Mouse (Mus musculus) forebrain, embryonic 16.5 days (tissue): ENCODE results near the gene Tlk2. TPM values are rescaled to one million over a fixed set of nuclear protein-coding genes. Genes with fewer than 3 reads are reported as not detected.

Experiments
- ATAC-seq: fragments of 200-750 bp; cut with Nextera tagmentation; 2 replicates; pipeline ENCODE4 v1.8.0; 2017; ENCODE audit warnings: mild to moderate bottlenecking, moderate library complexity
- H3K27ac ChIP-seq: fragments of 300-500 bp; sonication (generic); 2 replicates; pipeline ENCODE4 v1.5.1; 2014; ENCODE audit warnings: low read length, control low read depth
- H3K27me3 ChIP-seq: fragments of 300-500 bp; sonication (generic); replicated peaks from 2 replicates; pipeline ENCODE4 v1.6.1; 2014; ENCODE audit warnings: low read length; ENCODE audit not compliant: control insufficient read depth, insufficient read depth
- H3K36me3 ChIP-seq: fragments of 300-500 bp; sonication (generic); 2 replicates; pipeline ENCODE4 v1.6.1; 2014; ENCODE audit not compliant: control insufficient read depth, insufficient read depth
- H3K4me1 ChIP-seq: fragments of 300-500 bp; sonication (generic); replicated peaks from 2 replicates; pipeline ENCODE4 v1.6.1; 2014; ENCODE audit warnings: low read length; ENCODE audit not compliant: control insufficient read depth, insufficient read depth
- H3K4me2 ChIP-seq: fragments of 300-500 bp; sonication (generic); 2 replicates; pipeline ENCODE4 v1.6.1; 2014; ENCODE audit warnings: mild to moderate bottlenecking, low read length, control low read depth
- H3K4me3 ChIP-seq: fragments of 300-500 bp; sonication (generic); replicated peaks from 2 replicates; pipeline ENCODE4 v1.5.1; 2014; ENCODE audit warnings: mild to moderate bottlenecking, low read length, control low read depth
- H3K9ac ChIP-seq: fragments of 300-500 bp; sonication (generic); replicated peaks from 2 replicates; pipeline ENCODE4 v1.6.1; 2014; ENCODE audit warnings: low read depth, low read length, control low read depth
- H3K9me3 ChIP-seq: fragments of 300-500 bp; sonication (generic); 2 replicates; pipeline ENCODE4 v1.6.1; 2016; ENCODE audit warnings: low read length; ENCODE audit not compliant: control insufficient read depth
- WGBS: fragments of 180-500 bp; shearing (Covaris S2); extraction: QIAGEN DNeasy Blood & Tissue Kit; methylation state at CpG from one replicate; pipeline ENCODE4 v1.1.7; 2014; 5-methylcytosine and 5-hydroxymethylcytosine counted together
- polyA plus RNA-seq: library from polyadenylated mRNA; unstranded; fragments of >200 nt; fragmentation: Nextera tagmentation; extraction: Ambion mirVana; gene quantifications from 2 replicates; pipeline ENCODE4 v1.2.1, GENCODE M21; 2015

The Tlk2 gene
- polyA plus RNA-seq, 1 experiment from 2014 or later, result 17.7 TPM

DNA sequence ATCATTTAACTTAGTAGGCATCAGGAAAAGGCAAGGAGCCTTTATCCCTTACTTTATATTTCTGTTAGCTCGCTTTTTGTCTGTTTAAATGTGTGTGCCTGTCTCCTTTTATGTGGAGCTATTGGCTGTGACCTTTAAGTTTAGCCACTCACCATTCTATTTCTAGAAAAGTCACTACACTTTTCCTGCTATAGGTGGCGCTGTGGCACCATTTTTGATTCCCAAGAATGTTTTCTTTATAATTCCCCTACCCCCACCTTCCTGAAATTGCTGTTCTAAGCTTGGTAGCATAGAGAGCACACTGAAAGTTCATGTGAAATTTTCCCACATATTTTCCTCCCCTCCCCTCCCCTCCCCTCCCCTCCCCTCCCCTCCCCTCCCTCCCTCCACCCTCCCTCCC is 91.5 kb downstream of the Tlk2 start:
- Histone ChIP-seq H3K4me1 (no peaks in the 10 kb centered on the region), H3K27me3 (no peaks in the 10 kb centered on the region), H3K9me3 (no peaks in the 10 kb centered on the region), H3K27ac (no peak overlapping the region), H3K4me2 (no peak overlapping the region), H3K36me3 (peaks cover 8% of the 10 kb centered on the region), H3K4me3 (no peak overlapping the region), H3K9ac (no peak overlapping the region)
- WGBS, result 25% methylated on average over 2 of the region's 2 CpGs
- ATAC-seq, result no peak

DNA sequence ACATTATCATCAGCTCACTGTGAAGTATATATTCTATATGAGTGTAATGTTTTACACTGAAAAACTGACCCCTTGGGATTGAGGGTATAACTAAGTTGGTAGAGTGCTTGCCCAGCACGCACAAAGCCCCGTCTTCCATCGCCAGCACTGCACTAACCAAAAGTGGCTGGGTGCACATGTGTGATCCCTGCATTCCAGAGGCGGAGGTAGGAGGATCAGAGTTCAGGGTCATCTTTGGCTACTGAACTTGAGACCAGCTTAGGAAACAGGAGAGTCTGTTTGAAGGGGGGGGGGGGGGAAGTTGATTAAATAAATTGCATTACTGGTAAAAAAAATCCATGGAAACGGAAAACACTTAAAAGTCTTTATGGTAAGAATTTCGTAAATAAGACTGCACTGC is 101.8 kb downstream of the Tlk2 start:
- H3K27ac ChIP-seq, result no peak overlapping the region
- WGBS, result 94% methylated on average over 6 of the region's 6 CpGs
- H3K4me2 ChIP-seq, result no peak overlapping the region
- H3K4me3 ChIP-seq, result no peak overlapping the region
- H3K36me3 ChIP-seq, result 0 out of 2 replicates have a peak, but pooled peaks cover 7% of the 10 kb centered on the region
- no peaks in the 10 kb centered on the region for H3K4me1 ChIP-seq
- H3K9me3 ChIP-seq, result no peaks in the 10 kb centered on the region
- H3K27me3 ChIP-seq, result no peaks in the 10 kb centered on the region
- ATAC-seq, result no peak
- H3K9ac ChIP-seq, result no peak overlapping the region

DNA sequence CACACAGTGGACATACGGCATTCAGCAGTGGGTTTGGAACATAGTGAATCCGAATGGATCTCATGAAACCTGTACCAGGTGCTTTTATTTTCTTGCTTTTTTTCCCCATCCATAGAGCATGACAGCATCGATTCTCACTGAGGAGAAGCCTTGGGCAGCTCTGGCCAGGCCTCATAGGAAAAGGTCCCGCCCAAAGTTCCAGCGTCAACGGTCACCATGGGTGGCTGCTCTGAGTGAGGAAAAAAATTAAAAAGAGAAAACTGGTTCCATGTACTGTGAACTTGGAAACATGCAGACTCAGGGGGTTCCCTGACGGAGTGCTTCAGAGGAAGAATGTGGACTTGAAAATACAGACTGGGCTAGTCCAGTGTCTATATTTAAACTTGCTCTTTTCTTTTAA is 102.7 kb downstream of the Tlk2 start:
- Histone ChIP-seq H3K4me1 (no peaks in the 10 kb centered on the region), H3K4me3 (no peak overlapping the region), H3K9ac (no peak overlapping the region), H3K4me2 (no peak overlapping the region), H3K27ac (no peak overlapping the region), H3K9me3 (no peaks in the 10 kb centered on the region), H3K27me3 (no peaks in the 10 kb centered on the region), H3K36me3 (0 out of 2 replicates have a peak, but pooled peaks cover 5% of the 10 kb centered on the region)
- no peak for ATAC-seq
- 95% methylated on average over 7 of the region's 7 CpGs for WGBS

DNA sequence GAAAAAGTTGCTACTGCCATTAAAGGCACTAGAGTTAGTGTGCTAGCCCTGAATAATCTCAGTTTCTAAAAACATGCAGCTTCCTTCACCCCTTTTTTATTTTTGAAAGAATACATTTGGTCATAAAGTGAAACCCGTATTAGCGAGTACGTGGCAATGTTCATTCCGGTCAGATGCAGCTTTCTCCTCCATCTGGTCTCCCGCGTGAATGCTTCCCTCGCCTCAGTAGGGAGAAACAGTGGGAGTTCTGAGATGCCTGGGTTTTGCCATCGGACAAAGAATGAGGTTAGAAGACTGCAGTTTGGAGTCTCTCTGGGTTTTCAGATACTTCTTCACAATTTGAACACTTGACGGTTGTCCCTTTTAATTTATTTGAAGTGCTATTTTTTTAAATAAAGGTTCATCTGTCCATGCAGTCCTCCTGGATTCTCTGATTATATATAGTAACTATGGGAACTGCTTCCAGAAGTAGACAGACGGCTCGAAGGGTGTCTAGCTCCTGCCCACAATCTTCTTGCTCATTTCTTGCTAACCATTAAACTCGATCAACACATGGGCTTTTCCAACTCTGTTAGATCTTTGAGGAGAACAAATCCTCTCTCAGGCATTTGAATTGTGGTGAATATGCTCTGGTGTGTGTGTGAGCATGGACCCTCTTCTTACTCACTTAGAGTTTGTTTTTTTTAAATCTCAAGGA is 103.3 kb downstream of the Tlk2 start:
- H3K27me3 ChIP-seq, result no peaks in the 10 kb centered on the region
- no peak overlapping the region for H3K9ac ChIP-seq
- no peak for ATAC-seq
- 0 out of 2 replicates have a peak, but pooled peaks cover 5% of the 10 kb centered on the region for H3K36me3 ChIP-seq
- no peaks in the 10 kb centered on the region for H3K4me1 ChIP-seq
- H3K27ac ChIP-seq, result no peak overlapping the region
- WGBS, result 87% methylated on average over 12 of the region's 12 CpGs
- no peaks in the 10 kb centered on the region for H3K9me3 ChIP-seq
- no peak overlapping the region for H3K4me3 ChIP-seq
- H3K4me2 ChIP-seq, result no peak overlapping the region

GRCm38 (mm10) chr11:105282460-105282859 is 103.9 kb downstream of the Tlk2 start:
- H3K9ac ChIP-seq, result no peak overlapping the region
- 83% methylated on average over 2 of the region's 2 CpGs for WGBS
- H3K4me1 ChIP-seq, result no peaks in the 10 kb centered on the region
- no peak for ATAC-seq
- H3K9me3 ChIP-seq, result no peaks in the 10 kb centered on the region
- H3K4me2 ChIP-seq, result no peak overlapping the region
- H3K36me3 ChIP-seq, result 0 out of 2 replicates have a peak, but pooled peaks cover 5% of the 10 kb centered on the region
- no peaks in the 10 kb centered on the region for H3K27me3 ChIP-seq
- no peak overlapping the region for H3K27ac ChIP-seq
- H3K4me3 ChIP-seq, result no peak overlapping the region

- no peaks in the 10 kb centered on the region for H3K4me1 ChIP-seq
- no peak overlapping the region for H3K4me2 ChIP-seq
- 0 out of 2 replicates have a peak, but pooled peaks cover 5% of the 10 kb centered on the region for H3K36me3 ChIP-seq
- 96% methylated on average over 9 of the region's 9 CpGs for WGBS
- H3K9ac ChIP-seq, result no peak overlapping the region
- no peak overlapping the region for H3K27ac ChIP-seq
- no peak for ATAC-seq
- no peak overlapping the region for H3K4me3 ChIP-seq
- H3K27me3 ChIP-seq, result no peaks in the 10 kb centered on the region
- no peaks in the 10 kb centered on the region for H3K9me3 ChIP-seq
Observed at GRCm38 (mm10) chr11:105283016-105283415, 104.4 kb downstream of the Tlk2 start.

DNA sequence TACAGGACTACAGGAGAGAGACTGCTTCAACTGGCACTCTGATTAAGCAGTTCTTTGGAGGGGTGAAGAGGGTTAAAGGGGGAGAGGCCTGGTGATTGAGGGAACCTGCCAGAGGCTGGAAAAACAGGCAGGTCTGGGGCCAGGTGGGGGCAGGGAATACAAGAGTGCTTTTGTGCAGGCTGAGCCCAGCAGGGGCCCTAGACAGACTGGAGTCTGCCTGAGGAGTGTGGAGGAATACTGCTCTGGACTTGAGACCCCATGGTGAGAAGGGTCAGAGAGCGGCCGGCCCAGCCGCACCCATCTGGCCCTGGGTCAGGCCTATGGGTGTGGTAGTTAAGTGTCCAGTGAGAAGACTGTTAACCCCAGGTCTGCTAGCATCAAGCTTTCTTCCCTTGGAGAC is 107.1 kb downstream of the Tlk2 start:
- Histone ChIP-seq H3K4me3 (no peak overlapping the region), H3K4me1 (no peaks in the 10 kb centered on the region), H3K9ac (no peak overlapping the region), H3K27me3 (no peaks in the 10 kb centered on the region), H3K27ac (no peak overlapping the region), H3K9me3 (no peaks in the 10 kb centered on the region), H3K4me2 (no peak overlapping the region), H3K36me3 (0 out of 2 replicates have a peak, but pooled peaks cover 5% of the 10 kb centered on the region)
- 55% methylated on average over 3 of the region's 3 CpGs for WGBS
- ATAC-seq, result no peak

- no peaks in the 10 kb centered on the region for H3K36me3 ChIP-seq
- no peak for ATAC-seq
- no peak overlapping the region for H3K27ac ChIP-seq
- no peak overlapping the region for H3K9ac ChIP-seq
- no peak overlapping the region for H3K4me2 ChIP-seq
- no peaks in the 10 kb centered on the region for H3K9me3 ChIP-seq
- peaks cover 26% of the 10 kb centered on the region for H3K4me1 ChIP-seq
- 77% methylated on average over 3 of the region's 3 CpGs for WGBS
- H3K27me3 ChIP-seq, result no peaks in the 10 kb centered on the region
- no peak overlapping the region for H3K4me3 ChIP-seq
Observed at GRCm38 (mm10) chr11:105289403-105289802, 110.8 kb downstream of the Tlk2 start.

DNA sequence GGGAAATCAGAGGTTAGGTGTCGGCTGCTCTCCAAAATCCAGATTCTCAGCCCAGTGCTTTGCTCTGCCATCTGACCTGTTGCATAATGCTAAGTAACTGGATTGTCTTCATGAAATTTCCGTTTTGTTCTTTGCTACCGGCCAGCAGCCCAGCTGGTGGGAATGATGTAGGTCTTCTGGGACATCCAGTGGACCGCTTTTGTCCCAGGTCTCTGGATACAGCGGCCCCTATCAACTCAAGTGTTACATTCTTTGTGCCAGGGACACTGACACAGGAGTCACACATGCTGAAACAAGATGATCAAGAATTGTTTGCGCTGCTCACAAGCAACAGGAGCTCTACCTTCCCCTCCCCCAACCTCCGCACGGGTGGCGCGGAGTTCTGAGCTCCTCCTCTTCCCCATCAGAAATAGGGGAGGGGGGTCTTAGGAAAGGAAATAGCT is 113.1 kb downstream of the Tlk2 start:
- peak; percentile 37; the same call in 1 of the 2 replicates for ATAC-seq
- H3K4me3 ChIP-seq, result peak overlapping the region; percentile 62
- no peaks in the 10 kb centered on the region for H3K27me3 ChIP-seq
- no peak overlapping the region for H3K27ac ChIP-seq
- H3K36me3 ChIP-seq, result no peaks in the 10 kb centered on the region
- H3K9ac ChIP-seq, result peak overlapping the region; percentile 63
- H3K4me1 ChIP-seq, result peaks cover 26% of the 10 kb centered on the region
- no peaks in the 10 kb centered on the region for H3K9me3 ChIP-seq
- 5% methylated on average over 10 of the region's 10 CpGs for WGBS
- peak overlapping the region; percentile 100 for H3K4me2 ChIP-seq
